Mouse (Mus musculus) left cerebral cortex, adult 2 months (tissue): ENCODE measurements around the gene Prrc2a. TPM values are rescaled to one million over a fixed set of nuclear protein-coding genes. Genes with fewer than 3 reads are reported as not detected.

ENCODE experiments used
- DNase-seq, 2 experiments: peaks; one replicate each; pipeline ENCODE4 v3.0.0; 2021 to 2022; ENCODE audit warnings: low spot score in 2 of 2, mixed read lengths in 1 of 2; ENCODE audit errors: extremely low spot score in 1 of 2
- H3K27ac ChIP-seq: fragments of 200-600 bp; 2 replicates; pipeline ENCODE4 v1.8.1; 2022
- H3K4me3 ChIP-seq: fragments of 200-600 bp; 2 replicates; pipeline ENCODE4 v1.8.1; 2022
- CTCF ChIP-seq: fragments of 200-600 bp; IDR thresholded peaks from 2 replicates; pipeline ENCODE4 v1.8.1; 2022; ENCODE audit warnings: antibody characterized with exemption, mild to moderate bottlenecking, moderate library complexity
- intact Hi-C: fragments of 180-260 bp; cut with DNase I; formaldehyde crosslinking; loops from one replicate; pipeline ENCODE4 v1.15.1; 2025
- total RNA-seq, 2 experiments: library from RNA; stranded (reverse); gene quantifications; 2 replicates each; pipeline ENCODE4 v1.2.3; 2021

Prrc2a gene
- total RNA-seq, 2 experiments from 2014 or later: 285 to 321 TPM

DNA sequence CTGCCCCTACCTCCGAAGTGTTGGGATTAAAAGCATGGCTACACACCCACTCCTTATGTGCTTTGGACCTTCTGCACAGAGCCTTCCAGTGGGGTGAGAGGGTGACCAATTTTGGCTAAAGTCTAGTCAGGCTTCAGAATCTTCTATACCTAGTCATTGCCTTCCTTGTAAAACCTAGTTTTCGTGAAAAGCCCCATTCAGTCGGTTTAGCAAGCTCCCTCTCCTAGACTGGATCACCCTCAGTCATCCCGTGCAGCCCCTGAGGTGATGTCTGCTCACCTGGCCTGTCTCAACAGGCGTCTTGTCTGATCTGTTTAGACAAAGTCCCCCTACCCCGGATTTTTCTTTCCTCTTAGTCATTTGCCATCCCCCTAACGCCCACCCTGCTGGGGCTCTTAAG is 33.3 kb upstream of the Prrc2a start:
- no peak for DNase-seq
- intact Hi-C loops: no loop called here
- no peak overlapping the region for H3K4me3 ChIP-seq
- no peak for TF ChIP-seq CTCF
- no peak overlapping the region for H3K27ac ChIP-seq

DNA sequence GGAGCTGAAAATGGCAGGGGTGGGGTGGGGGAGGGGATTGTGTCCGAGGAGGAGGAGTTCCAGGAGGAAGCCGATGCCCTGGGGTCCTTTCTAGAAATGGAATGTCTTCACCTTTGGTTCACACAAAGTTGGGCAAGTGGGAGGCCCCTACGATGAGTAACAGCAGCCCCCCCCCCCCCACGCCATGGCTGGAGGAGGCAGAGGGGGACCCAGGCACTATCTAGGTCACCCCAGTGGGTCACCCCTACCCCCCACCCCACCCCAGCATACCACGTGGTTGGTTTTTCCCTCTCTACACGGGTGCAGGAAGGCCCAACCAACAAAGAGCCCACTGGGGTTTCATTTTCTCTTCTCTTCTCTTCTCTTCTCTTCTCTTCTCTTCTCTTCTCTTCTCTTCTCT is 32.4 kb upstream of the Prrc2a start:
- no peak for DNase-seq
- Histone ChIP-seq H3K27ac (no peak overlapping the region), H3K4me3 (no peak overlapping the region)
- no peak for TF ChIP-seq CTCF
- intact Hi-C loops: no loop called here

- DNase-seq: no peak
- intact Hi-C loops: no loop called here
- peak overlapping the region; percentile 47 for H3K4me3 ChIP-seq
- H3K27ac ChIP-seq: no peak overlapping the region
- TF ChIP-seq CTCF: no peak
These were observed 31.6 kb upstream of the Prrc2a start for GRCm38 (mm10) chr17:35196321-35196641.

GRCm38 (mm10) chr17:35195631-35196320 is 31.1 kb upstream of the Prrc2a start:
- DNase-seq: peak; percentile 78 to 79
- peak; percentile 91 for TF ChIP-seq CTCF
- peak overlapping the region; percentile 47 for H3K4me3 ChIP-seq
- H3K27ac ChIP-seq: no peak overlapping the region
- intact Hi-C loops: no loop called here

GRCm38 (mm10) chr17:35194844-35195630 is 30.3 kb upstream of the Prrc2a start:
- Histone ChIP-seq H3K27ac (no peak overlapping the region), H3K4me3 (peak overlapping the region; percentile 47)
- TF ChIP-seq CTCF: no peak
- intact Hi-C loops: no loop called here
- no peak for DNase-seq

DNA sequence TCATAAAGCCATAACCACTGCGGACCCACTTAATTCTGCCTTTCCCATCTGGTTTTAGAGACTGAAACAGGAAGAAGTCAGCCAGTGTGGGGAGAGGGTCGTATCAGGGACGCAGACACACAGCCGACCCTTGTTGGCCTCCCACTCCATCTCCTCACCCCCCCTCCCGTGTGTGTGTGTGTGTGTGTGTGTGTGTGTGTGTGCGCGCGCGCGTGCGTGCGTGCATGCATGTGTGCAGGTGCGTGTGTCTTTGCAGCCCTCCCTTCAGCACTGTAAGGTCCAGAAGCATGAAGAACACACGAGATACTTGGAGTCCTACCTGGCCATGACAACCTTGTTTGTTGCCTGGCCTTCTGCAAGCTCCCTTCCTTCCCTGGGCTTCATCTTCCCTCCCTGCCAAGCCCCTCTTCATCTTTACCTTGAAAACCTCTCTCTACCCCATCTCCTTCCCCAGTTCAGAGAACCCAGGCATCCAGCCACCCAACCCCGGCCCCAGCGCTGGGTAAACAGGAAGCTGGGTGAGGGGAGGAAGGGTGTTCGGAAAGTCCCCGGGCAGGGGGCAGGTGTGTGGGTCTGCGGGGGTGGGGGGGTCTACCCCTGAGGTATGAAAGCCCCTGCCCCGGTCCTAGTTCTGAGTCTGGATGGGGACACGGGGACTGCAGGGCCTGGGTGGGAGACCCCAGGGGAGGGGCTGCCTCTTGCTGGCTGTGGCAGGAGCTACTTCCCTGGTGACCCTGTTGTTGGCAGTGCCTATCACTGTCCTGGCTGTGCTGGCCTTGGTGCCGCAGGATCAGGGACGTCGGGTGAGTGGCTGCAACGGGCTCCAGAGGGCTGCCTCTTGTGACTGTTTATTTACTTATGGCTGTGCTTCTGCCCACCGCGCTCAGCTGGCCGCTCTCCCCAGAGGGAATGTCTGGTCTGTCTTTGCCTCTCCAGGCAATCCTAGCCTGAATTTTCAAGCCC is 29.5 kb upstream of the Prrc2a start, which contains the start of gene Ltb:
Gene Ltb, plus strand, starts transcription at position 559 of the 963 bp plus-strand sequence.
- intact Hi-C loops: no loop called here
- no peak for TF ChIP-seq CTCF
- no peak within 1 kb of the TSS for H3K4me3 ChIP-seq
- H3K27ac ChIP-seq: no peak within 1 kb of the TSS
- no peak for DNase-seq

- intact Hi-C loops: no loop called here
- Histone ChIP-seq H3K4me3 (no peak overlapping the region), H3K27ac (no peak overlapping the region)
- TF ChIP-seq CTCF: no peak
- no peak for DNase-seq
These were observed 28.2 kb upstream of the Prrc2a start for GRCm38 (mm10) chr17:35192924-35193323.

DNA sequence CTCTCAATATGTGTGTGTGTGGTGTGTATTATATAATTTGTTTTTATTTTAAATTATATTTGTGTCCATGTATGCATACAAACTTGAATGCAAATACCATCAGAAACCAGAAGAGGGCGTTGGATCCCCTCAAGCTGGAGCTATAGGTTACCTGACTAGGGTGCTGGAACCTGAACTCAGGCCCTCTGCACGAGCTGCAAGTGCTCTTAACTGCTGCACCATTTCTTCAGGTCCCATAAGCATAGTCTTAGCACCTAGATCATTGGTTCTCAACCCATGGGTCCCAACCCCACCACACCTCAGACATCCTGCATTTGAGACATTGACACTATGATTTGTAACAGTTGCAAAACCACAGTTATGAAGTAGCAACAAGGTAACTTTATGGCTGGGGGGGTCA is 27.0 kb upstream of the Prrc2a start:
- Histone ChIP-seq H3K27ac (no peak overlapping the region), H3K4me3 (no peak overlapping the region)
- intact Hi-C loops: no loop called here
- DNase-seq: no peak
- TF ChIP-seq CTCF: no peak; the same call in 1 of the 2 replicates

- DNase-seq: no peak
- TF ChIP-seq CTCF: no peak
- Histone ChIP-seq H3K27ac (no peak overlapping the region; the same call in 1 of the 2 replicates), H3K4me3 (no peak overlapping the region)
- intact Hi-C loops: no loop called here
These were observed 25.4 kb upstream of the Prrc2a start for GRCm38 (mm10) chr17:35190096-35190495.

DNA sequence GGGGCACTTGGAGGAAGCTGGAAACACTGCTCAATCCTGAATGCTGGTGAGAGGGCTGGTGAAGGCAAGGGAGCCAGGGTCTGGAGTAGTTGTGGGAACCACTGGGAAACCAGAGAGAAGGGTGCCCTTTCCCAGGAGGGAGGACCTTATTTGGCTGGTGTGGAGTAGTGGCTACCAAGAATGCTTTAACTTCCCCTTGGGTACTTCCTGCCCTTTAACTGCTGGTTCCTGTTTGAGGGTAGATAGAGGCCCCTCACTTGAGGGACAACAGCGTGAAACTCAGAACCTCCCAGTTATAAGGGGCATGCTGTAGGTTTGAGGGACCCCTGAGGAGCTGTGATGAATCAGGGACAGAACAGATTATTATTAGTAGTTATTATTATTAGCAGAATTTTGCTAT is 24.5 kb upstream of the Prrc2a start:
- intact Hi-C loops: no loop called here
- peak overlapping the region; percentile 7; the same call in 1 of the 2 replicates for H3K27ac ChIP-seq
- no peak overlapping the region for H3K4me3 ChIP-seq

DNA sequence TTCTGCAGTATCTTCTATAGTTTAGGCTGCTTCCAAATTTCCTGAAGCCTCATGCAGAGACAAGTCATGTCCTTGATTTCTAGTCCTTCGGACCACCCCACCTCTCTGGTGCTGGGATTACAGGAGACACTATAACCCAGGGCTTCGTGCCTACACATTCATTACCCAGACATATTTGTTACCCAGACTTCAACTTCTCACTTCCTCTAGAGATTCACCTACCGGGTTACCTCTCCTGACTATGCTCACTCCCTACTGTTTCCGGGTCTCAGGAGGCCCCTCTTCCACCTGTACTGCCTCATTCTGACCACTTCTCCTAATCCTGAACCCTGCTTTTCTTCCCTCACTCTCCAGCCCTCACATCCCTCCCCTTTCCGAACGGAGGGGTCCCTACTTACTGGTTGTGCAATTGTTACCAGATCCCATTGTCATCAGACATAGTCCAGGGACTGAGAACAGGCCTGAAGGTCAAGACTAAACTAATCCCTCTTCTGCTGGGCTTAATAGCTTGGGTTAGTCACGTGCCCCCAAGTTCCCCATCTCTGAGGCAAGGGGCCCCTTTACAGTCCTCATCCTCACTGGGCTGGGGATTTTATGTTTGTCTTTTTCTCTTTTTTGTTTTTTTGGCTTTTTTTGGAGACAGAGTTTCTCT is 23.4 kb upstream of the Prrc2a start, which contains the start of gene Lst1:
Gene Lst1, minus strand, starts transcription at position 481 of the 652 bp plus-strand sequence.
- Histone ChIP-seq H3K4me3 (no peak within 1 kb of the TSS), H3K27ac (no peak within 1 kb of the TSS)
- no peak for TF ChIP-seq CTCF
- intact Hi-C loops: no loop called here
- no peak for DNase-seq

More for the DNA sequence above, 24.5 kb upstream of the Prrc2a start:
- no peak for TF ChIP-seq CTCF
- DNase-seq: no peak
